Mouse (Mus musculus) gastrocnemius, adult 18-20 months (tissue): ENCODE results near the gene Retreg3. TPM values are rescaled to one million over a fixed set of nuclear protein-coding genes. Genes with fewer than 3 reads are reported as not detected.
"Not testable (repeated sequence)": the region's sequence is repeated elsewhere in the genome, so short reads cannot be mapped to it uniquely, and the experiment has no call there.

ENCODE experiments used
- DNase-seq: peaks from one replicate; pipeline ENCODE4 v3.0.0; 2021; ENCODE audit warnings: low spot score
- total RNA-seq, 2 experiments: library from RNA; stranded (reverse); gene quantifications; 2 replicates each; pipeline ENCODE4 v1.2.3; 2021

The Retreg3 gene
- total RNA-seq, 2 experiments from 2014 or later, result 27.1 to 30.4 TPM

- peak; percentile 57 for DNase-seq
Observed at GRCm38 (mm10) chr11:101149178-101150105, 29.7 kb upstream of the Retreg3 start.

GRCm38 (mm10) chr11:101148751-101149150 is 29.1 kb upstream of the Retreg3 start:
- no peak for DNase-seq

- no peak for DNase-seq
Observed at GRCm38 (mm10) chr11:101146377-101146776, 26.7 kb upstream of the Retreg3 start.

GRCm38 (mm10) chr11:101143338-101144225 is 23.9 kb upstream of the Retreg3 start:
- DNase-seq, result no peak

GRCm38 (mm10) chr11:101142215-101142967 is 22.7 kb upstream of the Retreg3 start:
- DNase-seq, result no peak

- DNase-seq, result no peak
Observed at GRCm38 (mm10) chr11:101141088-101141487, 21.4 kb upstream of the Retreg3 start.

GRCm38 (mm10) chr11:101140164-101140819 is 20.6 kb upstream of the Retreg3 start:
- no peak for DNase-seq

- DNase-seq, result no peak
Observed at GRCm38 (mm10) chr11:101138536-101139181, 19.0 kb upstream of the Retreg3 start.

- DNase-seq, result no peak
Observed at GRCm38 (mm10) chr11:101137000-101137399, 17.3 kb upstream of the Retreg3 start.

- DNase-seq, result no peak
Observed at GRCm38 (mm10) chr11:101134217-101134865, 14.6 kb upstream of the Retreg3 start.

GRCm38 (mm10) chr11:101133037-101133436 is 13.3 kb upstream of the Retreg3 start:
- no peak for DNase-seq

GRCm38 (mm10) chr11:101131701-101132100 is 12.0 kb upstream of the Retreg3 start:
- DNase-seq, result no peak

- peak; percentile 45 for DNase-seq
Observed at GRCm38 (mm10) chr11:101131187-101131586, 11.5 kb upstream of the Retreg3 start.

- peak; percentile 89 for DNase-seq
Observed at GRCm38 (mm10) chr11:101130056-101130756, 10.5 kb upstream of the Retreg3 start.

GRCm38 (mm10) chr11:101128996-101129577 is 9.4 kb upstream of the Retreg3 start:
- DNase-seq, result peak; percentile 61

- no peak for DNase-seq
Observed at GRCm38 (mm10) chr11:101127075-101127474, 7.4 kb upstream of the Retreg3 start.

- not testable (repeated sequence) for DNase-seq
Observed at GRCm38 (mm10) chr11:101125008-101125407, 5.3 kb upstream of the Retreg3 start.

- not testable (repeated sequence) for DNase-seq
Observed at GRCm38 (mm10) chr11:101124494-101124893, 4.8 kb upstream of the Retreg3 start.
